Mouse (Mus musculus): Measurements from ENCODE around the gene Chek2. TPM values are rescaled to one million over a fixed set of nuclear protein-coding genes. Genes with fewer than 3 reads are reported as not detected.

Gene Chek2
- total and polyA plus RNA-seq, 3 experiments: 22.2 to 24.1 TPM; not detected in 1

DNA sequence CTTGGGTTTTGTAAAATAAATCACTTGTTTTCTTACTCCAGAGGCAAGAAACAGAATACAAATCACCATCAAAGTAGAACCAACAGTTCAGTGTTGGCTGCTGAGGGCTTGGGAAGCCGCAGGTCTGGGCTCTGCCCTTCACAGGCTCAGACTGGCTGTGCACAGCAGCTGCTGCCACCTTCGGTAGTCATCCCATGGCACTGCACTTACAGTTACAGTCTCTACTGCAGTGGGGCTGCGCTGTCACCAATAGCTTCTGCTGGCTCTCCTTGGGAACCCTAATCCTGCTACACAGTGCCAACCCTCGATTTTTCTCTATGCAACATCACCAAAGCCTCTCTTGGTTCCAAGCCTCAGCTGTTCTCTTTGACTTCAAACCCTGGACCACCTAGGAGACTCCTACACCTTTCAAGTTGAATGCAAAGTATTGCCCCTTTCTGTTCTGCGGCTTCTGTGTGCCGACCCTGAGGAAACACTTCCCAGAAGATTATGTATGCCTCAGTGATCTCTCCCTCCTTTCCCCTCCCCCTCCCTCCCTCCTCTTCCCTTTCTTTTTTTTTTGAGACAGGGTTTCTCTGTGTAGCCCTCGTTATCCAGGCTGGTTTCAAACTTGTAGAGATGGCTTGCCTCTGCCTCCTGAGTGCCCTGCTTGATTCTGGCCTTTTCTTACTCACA, 57.5 kb downstream of the Chek2 start:
- no peak for DNase-seq (ENCODE audit: low read depth, low spot score)
- no peak overlapping the region for H3K9ac ChIP-seq (ENCODE audit: control insufficient read depth, low read depth, low read length, poor library complexity, severe bottlenecking)
- TF ChIP-seq CHD2 (IDR thresholded peaks at IDR 0.05; ENCODE audit: low read length) (no peak), POLR2A (IDR thresholded peaks at IDR 0.05; ENCODE audit: control insufficient read depth in 1 of 2, insufficient read depth in 1 of 2, low read depth in 1 of 2, low read length in 2 of 2, poor library complexity in 1 of 2) (no peak), RAD21 (IDR thresholded peaks at IDR 0.05; ENCODE audit: low read depth, low read length) (no peak), CHD1 (IDR thresholded peaks at IDR 0.05; ENCODE audit: low read depth, low read length) (no peak), MAX (IDR thresholded peaks at IDR 0.05; ENCODE audit: low read length) (no peak), UBTF (IDR thresholded peaks at IDR 0.05; ENCODE audit: borderline replicate concordance, insufficient read depth, low read depth, low read length) (no peak)
- H3K4me1 ChIP-seq (ENCODE audit: control insufficient read depth in 1 of 2, insufficient read depth in 2 of 2, low read length in 2 of 2): no peaks in the 10 kb centered on the region
- no peaks in the 10 kb centered on the region for H3K36me3 ChIP-seq (ENCODE audit: control insufficient read depth in 1 of 2, insufficient read depth in 2 of 2, low read length in 2 of 2)
- no peak overlapping the region for H3K4me3 ChIP-seq (ENCODE audit: control insufficient read depth in 1 of 2, insufficient read depth in 1 of 2, low read depth in 2 of 2, low read length in 2 of 2)
- no peaks in the 10 kb centered on the region for H3K9me3 ChIP-seq (replicated peaks; ENCODE audit: insufficient read depth, low read length)
- H3K27ac ChIP-seq (ENCODE audit: control insufficient read depth, low read depth, low read length): no peak overlapping the region
- no peaks in the 10 kb centered on the region for H3K27me3 ChIP-seq (ENCODE audit: control insufficient read depth in 1 of 2, insufficient read depth in 2 of 2, low read length in 2 of 2)
- H3K79me2 ChIP-seq (ENCODE audit: control insufficient read depth, insufficient read depth, low read length, poor library complexity): no peaks in the 10 kb centered on the region

DNA sequence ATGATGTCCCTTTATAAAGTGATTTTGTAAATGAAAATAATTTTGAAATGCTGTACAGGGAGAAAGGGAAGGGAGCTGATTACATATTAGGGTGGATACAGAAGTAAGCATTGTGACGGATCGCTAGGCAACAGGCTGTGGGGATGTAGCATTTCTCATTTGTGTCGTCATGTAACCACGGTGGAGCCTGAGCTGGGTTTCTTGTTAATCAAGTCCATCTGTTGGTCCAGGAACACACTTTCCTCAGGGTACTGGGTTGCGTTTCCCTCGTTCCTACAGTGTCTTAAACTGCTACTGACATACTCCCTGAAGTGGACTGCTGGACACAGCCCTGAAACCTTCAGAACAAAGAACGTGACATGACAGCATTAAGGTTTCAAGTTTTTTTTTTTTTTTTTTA, 58.4 kb downstream of the Chek2 start:
- no peaks in the 10 kb centered on the region for H3K9me3 ChIP-seq (replicated peaks; ENCODE audit: insufficient read depth, low read length)
- H3K36me3 ChIP-seq (ENCODE audit: control insufficient read depth in 1 of 2, insufficient read depth in 2 of 2, low read length in 2 of 2): no peaks in the 10 kb centered on the region
- TF ChIP-seq MAZ (IDR thresholded peaks at IDR 0.05; ENCODE audit: low read depth, low read length): no peak
- TF ChIP-seq ZKSCAN1 (IDR thresholded peaks at IDR 0.05; ENCODE audit: low read depth, low read length): no peak
- no peak for TF ChIP-seq MEF2A (IDR thresholded peaks at IDR 0.05; ENCODE audit: extremely low read depth, insufficient replicate concordance, low read depth, low read length, poor library complexity, severe bottlenecking)
- H3K4me3 ChIP-seq (ENCODE audit: control insufficient read depth in 1 of 2, insufficient read depth in 1 of 2, low read depth in 2 of 2, low read length in 2 of 2): no peak overlapping the region
- H3K4me1 ChIP-seq (ENCODE audit: control insufficient read depth in 1 of 2, insufficient read depth in 2 of 2, low read length in 2 of 2): no peaks in the 10 kb centered on the region
- no peak for DNase-seq (ENCODE audit: low read depth, low spot score)
- H3K79me2 ChIP-seq (ENCODE audit: control insufficient read depth, insufficient read depth, low read length, poor library complexity): no peaks in the 10 kb centered on the region
- H3K27ac ChIP-seq (ENCODE audit: control insufficient read depth, low read depth, low read length): no peak overlapping the region
- H3K27me3 ChIP-seq (ENCODE audit: control insufficient read depth in 1 of 2, insufficient read depth in 2 of 2, low read length in 2 of 2): no peaks in the 10 kb centered on the region
- no peak overlapping the region for H3K9ac ChIP-seq (ENCODE audit: control insufficient read depth, low read depth, low read length, poor library complexity, severe bottlenecking)

DNA sequence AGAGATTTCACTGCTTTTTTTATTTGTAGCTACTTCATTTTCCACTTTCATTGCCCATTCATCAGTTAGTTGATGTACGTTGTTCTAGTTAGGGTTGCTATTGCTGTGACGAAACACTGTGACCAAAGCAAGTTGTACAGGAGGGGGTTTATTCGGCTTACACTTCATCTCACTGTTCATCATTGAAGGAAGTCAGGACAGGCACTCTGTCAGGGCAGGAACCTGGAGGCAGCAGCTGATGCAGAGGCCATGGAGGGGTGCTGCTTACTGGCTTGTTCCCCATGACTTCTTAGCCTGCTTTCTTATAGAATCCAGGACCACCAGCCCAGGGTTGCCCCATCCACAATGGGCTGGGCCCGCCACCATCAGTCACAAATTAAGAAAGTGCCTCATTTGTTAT, 59.0 kb downstream of the Chek2 start:
- DNase-seq (ENCODE audit: low read depth, low spot score): no peak
- no peaks in the 10 kb centered on the region for H3K36me3 ChIP-seq (ENCODE audit: control insufficient read depth in 1 of 2, insufficient read depth in 2 of 2, low read length in 2 of 2)
- no peak overlapping the region for H3K9ac ChIP-seq (ENCODE audit: control insufficient read depth, low read depth, low read length, poor library complexity, severe bottlenecking)
- H3K79me2 ChIP-seq (ENCODE audit: control insufficient read depth, insufficient read depth, low read length, poor library complexity): no peaks in the 10 kb centered on the region
- no peak overlapping the region for H3K4me3 ChIP-seq (ENCODE audit: control insufficient read depth in 1 of 2, insufficient read depth in 1 of 2, low read depth in 2 of 2, low read length in 2 of 2)
- H3K4me1 ChIP-seq (ENCODE audit: control insufficient read depth in 1 of 2, insufficient read depth in 2 of 2, low read length in 2 of 2): no peaks in the 10 kb centered on the region
- no peaks in the 10 kb centered on the region for H3K9me3 ChIP-seq (replicated peaks; ENCODE audit: insufficient read depth, low read length)
- no peaks in the 10 kb centered on the region for H3K27me3 ChIP-seq (ENCODE audit: control insufficient read depth in 1 of 2, insufficient read depth in 2 of 2, low read length in 2 of 2)
- TF ChIP-seq ZC3H11A (IDR thresholded peaks at IDR 0.05; ENCODE audit: low read depth, low read length) (no peak), E2F4 (IDR thresholded peaks at IDR 0.05; ENCODE audit: borderline replicate concordance, low read depth, low read length) (no peak)
- H3K27ac ChIP-seq (ENCODE audit: control insufficient read depth, low read depth, low read length): no peak overlapping the region
